Mouse (Mus musculus) intestine, embryonic 15.5 days (tissue): ENCODE data around the gene Ranbp10. TPM values are rescaled to one million over a fixed set of nuclear protein-coding genes. Genes with fewer than 3 reads are reported as not detected.

Experiments used
- ATAC-seq: fragments of 200-750 bp; cut with Nextera tagmentation; 2 replicates; pipeline ENCODE4 v1.8.0; 2017; ENCODE audit warnings: moderate TSS enrichment, moderate library complexity
- H3K27ac ChIP-seq: fragments of 300-500 bp; sonication (generic); 2 replicates; pipeline ENCODE4 v1.5.1; 2015; ENCODE audit warnings: mild to moderate bottlenecking, inconsistent platforms
- H3K27me3 ChIP-seq: fragments of 300-500 bp; sonication (generic); replicated peaks from 2 replicates; pipeline ENCODE4 v1.6.1; 2015; ENCODE audit warnings: inconsistent platforms
- H3K36me3 ChIP-seq: fragments of 300-500 bp; sonication (generic); 2 replicates; pipeline ENCODE4 v1.6.1; 2015; ENCODE audit warnings: inconsistent platforms
- H3K4me1 ChIP-seq: fragments of 300-500 bp; sonication (generic); replicated peaks from 2 replicates; pipeline ENCODE4 v1.6.1; 2015; ENCODE audit warnings: inconsistent platforms
- H3K4me2 ChIP-seq: fragments of 300-500 bp; sonication (generic); replicated peaks from 2 replicates; pipeline ENCODE4 v1.6.1; 2015; ENCODE audit warnings: mild to moderate bottlenecking, inconsistent platforms
- H3K4me3 ChIP-seq: fragments of 300-500 bp; sonication (generic); replicated peaks from 2 replicates; pipeline ENCODE4 v1.5.1; 2015; ENCODE audit warnings: inconsistent platforms
- H3K9ac ChIP-seq: fragments of 300-500 bp; sonication (generic); 2 replicates; pipeline ENCODE4 v1.6.1; 2015; ENCODE audit warnings: inconsistent platforms
- H3K9me3 ChIP-seq: fragments of 300-500 bp; sonication (generic); 2 replicates; pipeline ENCODE4 v1.6.1; 2016; ENCODE audit warnings: inconsistent platforms
- WGBS: fragments of 180-500 bp; shearing (Covaris S2); methylation state at CpG from one replicate; pipeline ENCODE4 v1.1.7; 2015; 5-methylcytosine and 5-hydroxymethylcytosine counted together
- polyA plus RNA-seq: library from polyadenylated mRNA; unstranded; fragments of >200 nt; fragmentation: Nextera tagmentation; extraction: Ambion mirVana; gene quantifications from 2 replicates; pipeline ENCODE4 v1.2.1, GENCODE M21; 2015

The Ranbp10 gene
- polyA plus RNA-seq, 1 experiment from 2014 or later: 8.5 TPM

GRCm38 (mm10) chr8:105799091-105799812, 27.9 kb downstream of the Ranbp10 start:
- Histone ChIP-seq H3K36me3 (no peaks in the 10 kb centered on the region), H3K9ac (peak overlapping the region; percentile 28; the same call in 1 of the 2 replicates), H3K4me2 (peak overlapping the region; percentile 5; the same call in 1 of the 2 replicates), H3K27me3 (no peaks in the 10 kb centered on the region), H3K9me3 (no peaks in the 10 kb centered on the region), H3K27ac (peak overlapping the region; percentile 61; the same call in 1 of the 2 replicates), H3K4me3 (no peak overlapping the region), H3K4me1 (peaks cover 11% of the 10 kb centered on the region)
- 39% methylated on average over 8 of the region's 8 CpGs for WGBS
- peak; percentile 82 for ATAC-seq

DNA sequence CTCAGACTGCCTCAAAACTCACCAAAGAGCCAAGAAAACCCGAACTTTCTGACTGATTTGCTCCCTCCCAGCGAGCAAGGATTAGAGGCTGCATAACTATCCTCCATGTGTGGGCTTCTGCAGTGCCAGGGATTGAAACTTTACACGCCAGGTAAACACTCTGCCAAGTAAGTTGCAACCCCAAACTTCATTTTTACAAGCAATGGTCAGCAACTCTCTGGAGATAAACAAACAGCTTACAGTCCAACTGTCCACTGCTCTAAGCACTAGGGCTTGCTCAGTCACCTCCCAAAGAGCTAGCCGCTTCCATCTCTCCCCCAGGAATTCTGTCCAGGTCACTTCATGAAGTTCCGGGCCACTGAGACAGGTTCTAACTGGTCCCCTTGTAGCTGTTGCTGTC, 28.7 kb downstream of the Ranbp10 start:
- H3K4me2 ChIP-seq: no peak overlapping the region
- peaks cover 16% of the 10 kb centered on the region for H3K4me1 ChIP-seq
- H3K27me3 ChIP-seq: no peaks in the 10 kb centered on the region
- H3K4me3 ChIP-seq: no peak overlapping the region
- no peak overlapping the region for H3K27ac ChIP-seq
- WGBS: 90% methylated on average over 5 of the region's 5 CpGs
- H3K9me3 ChIP-seq: no peaks in the 10 kb centered on the region
- ATAC-seq: no peak
- H3K9ac ChIP-seq: no peak overlapping the region
- no peaks in the 10 kb centered on the region for H3K36me3 ChIP-seq

GRCm38 (mm10) chr8:105795785-105796184, 31.4 kb downstream of the Ranbp10 start:
- no peaks in the 10 kb centered on the region for H3K27me3 ChIP-seq
- no peaks in the 10 kb centered on the region for H3K9me3 ChIP-seq
- 69% methylated on average over 1 of the region's 1 CpGs for WGBS
- H3K4me2 ChIP-seq: no peak overlapping the region
- H3K9ac ChIP-seq: no peak overlapping the region
- H3K4me3 ChIP-seq: no peak overlapping the region
- ATAC-seq: no peak
- H3K4me1 ChIP-seq: peaks cover 16% of the 10 kb centered on the region
- H3K36me3 ChIP-seq: no peaks in the 10 kb centered on the region
- no peak overlapping the region for H3K27ac ChIP-seq

- WGBS: 70% methylated on average over 3 of the region's 3 CpGs
Observed at GRCm38 (mm10) chr8:105794009-105794598, 33.0 kb downstream of the Ranbp10 start.

DNA sequence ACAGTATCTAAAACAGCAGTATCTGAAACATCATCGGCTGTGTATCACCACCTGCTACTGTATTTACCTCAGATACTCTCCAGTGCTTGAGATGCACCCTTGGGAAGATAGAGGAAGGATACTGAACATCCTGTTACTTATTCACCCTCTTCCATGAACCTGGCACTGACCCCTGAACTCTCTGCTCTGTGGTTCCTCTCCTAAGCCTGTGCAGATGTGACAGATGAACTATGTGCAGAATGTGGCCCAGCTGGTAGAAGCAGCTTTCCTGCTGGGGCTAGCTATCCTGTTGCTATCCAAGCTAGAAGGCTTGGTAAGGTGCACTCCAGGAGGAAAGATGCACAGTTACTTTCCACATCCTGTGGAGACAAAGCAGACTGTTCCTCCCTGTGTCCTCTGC, 33.8 kb downstream of the Ranbp10 start:
- H3K27ac ChIP-seq: no peak overlapping the region
- H3K27me3 ChIP-seq: no peaks in the 10 kb centered on the region
- H3K36me3 ChIP-seq: no peaks in the 10 kb centered on the region
- no peaks in the 10 kb centered on the region for H3K9me3 ChIP-seq
- ATAC-seq: no peak
- H3K4me2 ChIP-seq: no peak overlapping the region
- 93% methylated on average over 1 of the region's 1 CpGs for WGBS
- H3K9ac ChIP-seq: no peak overlapping the region
- 0 out of 2 replicates have a peak, but pooled peaks cover 6% of the 10 kb centered on the region for H3K4me1 ChIP-seq
- no peak overlapping the region for H3K4me3 ChIP-seq

More at GRCm38 (mm10) chr8:105794009-105794598, 33.0 kb downstream of the Ranbp10 start:
- Histone ChIP-seq H3K4me3 (no peak overlapping the region), H3K9ac (no peak overlapping the region), H3K27ac (no peak overlapping the region), H3K36me3 (no peaks in the 10 kb centered on the region), H3K4me2 (no peak overlapping the region), H3K4me1 (peaks cover 11% of the 10 kb centered on the region), H3K27me3 (no peaks in the 10 kb centered on the region), H3K9me3 (no peaks in the 10 kb centered on the region)
- ATAC-seq: peak; percentile 71

GRCm38 (mm10) chr8:105789626-105790025, 37.5 kb downstream of the Ranbp10 start:
- H3K4me1 ChIP-seq: 0 out of 2 replicates have a peak, but pooled peaks cover 6% of the 10 kb centered on the region
- no peak overlapping the region for H3K4me2 ChIP-seq
- no peaks in the 10 kb centered on the region for H3K9me3 ChIP-seq
- H3K27me3 ChIP-seq: no peaks in the 10 kb centered on the region
- no peak for ATAC-seq
- no peak overlapping the region for H3K4me3 ChIP-seq
- no peak overlapping the region for H3K27ac ChIP-seq
- H3K9ac ChIP-seq: no peak overlapping the region
- H3K36me3 ChIP-seq: peaks cover 6% of the 10 kb centered on the region; the same call in 1 of the 2 replicates

DNA sequence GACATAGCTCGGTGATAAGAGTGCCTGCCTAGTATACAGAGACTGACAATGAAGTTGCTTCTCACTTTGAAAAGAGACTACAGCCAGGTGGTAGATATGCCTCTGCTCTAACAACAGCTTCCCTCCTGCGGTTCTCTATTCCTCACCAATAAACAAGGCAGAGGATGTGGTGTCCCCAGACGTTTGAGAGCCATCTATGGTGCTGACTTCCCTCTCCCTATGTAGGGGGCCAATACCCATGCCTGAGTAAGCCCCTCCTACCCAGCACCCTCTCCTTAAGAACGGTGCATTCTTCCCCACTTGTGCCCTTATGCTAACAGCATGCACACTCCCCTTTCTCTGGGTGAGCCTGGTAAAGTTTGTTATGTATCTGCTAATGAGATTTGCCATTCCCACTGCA, 38.2 kb downstream of the Ranbp10 start:
- H3K9ac ChIP-seq: no peak overlapping the region
- 0 out of 2 replicates have a peak, but pooled peaks cover 6% of the 10 kb centered on the region for H3K4me1 ChIP-seq
- H3K36me3 ChIP-seq: peaks cover 6% of the 10 kb centered on the region; the same call in 1 of the 2 replicates
- H3K4me2 ChIP-seq: no peak overlapping the region
- no peaks in the 10 kb centered on the region for H3K9me3 ChIP-seq
- H3K27me3 ChIP-seq: no peaks in the 10 kb centered on the region
- no peak overlapping the region for H3K4me3 ChIP-seq
- no peak for ATAC-seq
- H3K27ac ChIP-seq: no peak overlapping the region
- 55% methylated on average over 4 of the region's 4 CpGs for WGBS

DNA sequence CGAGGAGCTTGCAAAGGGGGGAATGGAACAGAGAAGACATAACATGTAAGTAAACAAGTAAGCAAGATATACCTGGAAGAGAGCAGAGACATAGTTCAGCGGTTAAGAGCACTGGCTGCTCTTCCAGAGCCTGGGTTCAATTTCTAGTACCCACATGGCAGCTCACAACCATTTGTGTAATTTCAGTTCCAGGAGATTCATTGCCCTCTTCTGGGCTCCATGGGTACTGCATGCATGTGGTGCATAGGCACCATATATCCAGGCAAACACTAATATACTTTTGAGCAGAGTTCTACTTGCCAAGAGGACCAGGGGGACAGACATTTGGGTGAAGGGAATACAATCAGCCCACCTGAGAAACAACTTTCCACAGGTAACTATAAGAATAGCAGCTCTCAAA, 38.9 kb downstream of the Ranbp10 start:
- no peak for ATAC-seq

DNA sequence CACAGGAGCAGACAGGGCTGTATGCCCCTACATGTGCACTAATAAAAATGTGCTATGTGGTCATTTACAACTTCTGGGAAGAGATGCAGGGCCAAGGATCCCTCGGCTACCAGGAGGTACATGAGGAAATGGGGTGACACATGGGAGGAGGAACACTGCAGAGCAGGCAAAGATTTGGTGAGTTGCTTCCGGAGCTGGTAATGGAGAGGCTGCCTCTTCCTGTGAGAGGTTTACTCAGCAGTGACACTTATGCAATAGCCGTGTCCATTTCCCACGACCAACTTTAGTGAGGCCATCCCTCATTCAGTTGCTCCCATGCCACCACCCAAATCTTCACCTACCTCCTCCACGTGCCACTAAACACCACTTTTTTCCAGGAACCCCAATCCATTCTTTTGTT, 46.9 kb downstream of the Ranbp10 start:
- WGBS: 72% methylated on average over 5 of the region's 5 CpGs
- no peaks in the 10 kb centered on the region for H3K9me3 ChIP-seq
- no peak overlapping the region for H3K27ac ChIP-seq
- H3K27me3 ChIP-seq: no peaks in the 10 kb centered on the region
- H3K9ac ChIP-seq: no peak overlapping the region
- H3K4me2 ChIP-seq: no peak overlapping the region
- no peak for ATAC-seq
- no peak overlapping the region for H3K4me3 ChIP-seq
- peaks cover 7% of the 10 kb centered on the region; the same call in 1 of the 2 replicates for H3K36me3 ChIP-seq
- no peaks in the 10 kb centered on the region for H3K4me1 ChIP-seq

More for the DNA sequence above, 38.9 kb downstream of the Ranbp10 start:
- Histone ChIP-seq H3K27ac (no peak overlapping the region), H3K9me3 (no peaks in the 10 kb centered on the region), H3K4me2 (no peak overlapping the region), H3K4me1 (no peaks in the 10 kb centered on the region), H3K9ac (no peak overlapping the region), H3K4me3 (no peak overlapping the region), H3K36me3 (peaks cover 6% of the 10 kb centered on the region; the same call in 1 of the 2 replicates), H3K27me3 (no peaks in the 10 kb centered on the region)
- 95% methylated on average over 2 of the region's 2 CpGs for WGBS

GRCm38 (mm10) chr8:105777833-105778232, 49.3 kb downstream of the Ranbp10 start:
- no peak overlapping the region for H3K27ac ChIP-seq
- H3K9ac ChIP-seq: no peak overlapping the region
- no peaks in the 10 kb centered on the region for H3K27me3 ChIP-seq
- WGBS: 88% methylated on average over 2 of the region's 2 CpGs
- H3K36me3 ChIP-seq: peaks cover 22% of the 10 kb centered on the region
- H3K4me3 ChIP-seq: no peak overlapping the region
- H3K4me1 ChIP-seq: no peaks in the 10 kb centered on the region
- ATAC-seq: no peak
- H3K9me3 ChIP-seq: no peaks in the 10 kb centered on the region
- no peak overlapping the region for H3K4me2 ChIP-seq

DNA sequence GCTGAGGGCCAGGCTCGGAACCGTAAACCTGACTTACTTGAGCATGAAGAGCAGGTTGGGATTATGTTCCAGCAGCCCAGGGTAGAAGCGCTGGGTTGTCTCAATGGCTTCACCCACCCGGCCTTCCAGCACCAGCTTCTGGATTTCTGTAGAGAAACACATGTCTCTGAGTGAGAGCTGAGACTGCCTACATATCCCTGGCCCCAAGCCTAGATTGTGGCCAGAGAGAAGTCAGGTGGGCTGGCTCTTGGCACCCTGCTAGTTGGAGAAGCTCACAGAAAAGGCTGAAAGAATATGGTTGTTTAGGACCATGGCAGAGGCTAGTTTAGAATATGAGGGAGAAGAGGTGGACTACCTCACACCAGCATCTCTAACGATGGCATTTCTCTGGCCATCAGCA, 52.7 kb downstream of the Ranbp10 start:
- H3K9me3 ChIP-seq: no peaks in the 10 kb centered on the region
- no peak for ATAC-seq
- no peak overlapping the region for H3K4me3 ChIP-seq
- 95% methylated on average over 5 of the region's 5 CpGs for WGBS
- no peaks in the 10 kb centered on the region for H3K27me3 ChIP-seq
- H3K4me1 ChIP-seq: no peaks in the 10 kb centered on the region
- H3K9ac ChIP-seq: no peak overlapping the region
- H3K4me2 ChIP-seq: no peak overlapping the region
- peaks cover 42% of the 10 kb centered on the region for H3K36me3 ChIP-seq
- H3K27ac ChIP-seq: no peak overlapping the region

- Histone ChIP-seq H3K4me3 (no peak overlapping the region), H3K27ac (no peak overlapping the region), H3K9me3 (no peaks in the 10 kb centered on the region), H3K36me3 (peaks cover 44% of the 10 kb centered on the region), H3K4me2 (no peak overlapping the region), H3K4me1 (no peaks in the 10 kb centered on the region), H3K9ac (no peak overlapping the region), H3K27me3 (no peaks in the 10 kb centered on the region)
- ATAC-seq: no peak
- WGBS: 91% methylated on average over 1 of the region's 1 CpGs
Observed at GRCm38 (mm10) chr8:105773441-105773861, 53.7 kb downstream of the Ranbp10 start.
